Mouse (Mus musculus) megakaryocyte, adult 5-6 weeks (primary cell): Measurements from ENCODE around the gene Rere. TPM values are rescaled to one million over a fixed set of nuclear protein-coding genes. Genes with fewer than 3 reads are reported as not detected.

Source experiments
- ATAC-seq: 2 replicates; pipeline ENCODE4 v1.8.0; 2016; ENCODE audit warnings: mild to moderate bottlenecking, inconsistent platforms; ENCODE audit not compliant: poor library complexity, severe bottlenecking
- total RNA-seq, 2 experiments: library from RNA; stranded (forward) in 1 of 2; stranded (reverse) in 1 of 2; fragments of 153-499, 151-499 nt in 1 of 2; fragments of 221-1000, 200-1000 nt in 1 of 2; gene quantifications; 2 replicates each; pipeline versions ENCODE4 v1.2.3 to v1.2.4; 2015 to 2017

Gene Rere
- total RNA-seq, 2 experiments from 2014 or later = 16.3 to 65.8 TPM

GRCm38 (mm10) chr4:150624214-150624823 lies 342.9 kb downstream of the Rere start:
- ATAC-seq = no peak

GRCm38 (mm10) chr4:150624933-150625332 lies 343.5 kb downstream of the Rere start:
- no peak for ATAC-seq

GRCm38 (mm10) chr4:150625425-150625824 lies 344.0 kb downstream of the Rere start:
- ATAC-seq = peak; percentile 79

- ATAC-seq = peak; percentile 84
Observed at GRCm38 (mm10) chr4:150625951-150626732, 344.7 kb downstream of the Rere start.

- no peak for ATAC-seq
Observed at GRCm38 (mm10) chr4:150629266-150629665, 347.8 kb downstream of the Rere start.

- ATAC-seq = no peak
Observed at GRCm38 (mm10) chr4:150635568-150635967, 354.1 kb downstream of the Rere start.

GRCm38 (mm10) chr4:150636635-150637034 lies 355.2 kb downstream of the Rere start:
- ATAC-seq = no peak

GRCm38 (mm10) chr4:150644299-150644698 lies 362.9 kb downstream of the Rere start:
- ATAC-seq = no peak

GRCm38 (mm10) chr4:150649327-150649726 lies 367.9 kb downstream of the Rere start:
- ATAC-seq = no peak

- ATAC-seq = no peak
Observed at GRCm38 (mm10) chr4:150651390-150652277, 370.2 kb downstream of the Rere start, which contains the start of gene Slc45a1. TSS of gene Slc45a1 (minus strand) at chr4:150652174.

GRCm38 (mm10) chr4:150653072-150653599 lies 371.7 kb downstream of the Rere start:
- ATAC-seq = no peak

GRCm38 (mm10) chr4:150655989-150656388 lies 374.5 kb downstream of the Rere start:
- peak; percentile 95 for ATAC-seq

- ATAC-seq = no peak
Observed at GRCm38 (mm10) chr4:150656504-150656903, 375.1 kb downstream of the Rere start.

- ATAC-seq = no peak
Observed at GRCm38 (mm10) chr4:150659926-150660610, 378.6 kb downstream of the Rere start.

GRCm38 (mm10) chr4:150661886-150662285 lies 380.4 kb downstream of the Rere start:
- no peak for ATAC-seq

GRCm38 (mm10) chr4:150663192-150663591 lies 381.7 kb downstream of the Rere start:
- ATAC-seq = no peak; the same call in 1 of the 2 replicates

- no peak for ATAC-seq
Observed at GRCm38 (mm10) chr4:150664726-150665125, 383.3 kb downstream of the Rere start.

- ATAC-seq = no peak
Observed at GRCm38 (mm10) chr4:150665806-150666205, 384.4 kb downstream of the Rere start.
